Mouse (Mus musculus) midbrain, embryonic 14.5 days (tissue): Measurements from ENCODE around the gene Vgll4. TPM values are rescaled to one million over a fixed set of nuclear protein-coding genes. Genes with fewer than 3 reads are reported as not detected.

Source experiments
- ATAC-seq: fragments of 200-750 bp; cut with Nextera tagmentation; 2 replicates; pipeline ENCODE4 v1.8.0; 2017; ENCODE audit warnings: moderate number of reproducible peaks, moderate library complexity; ENCODE audit not compliant: low FRiP score, low TSS enrichment
- DNase-seq: peaks from one replicate; pipeline ENCODE4 v3.0.0-alpha.2; 2015
- H3K27ac ChIP-seq: fragments of 300-500 bp; sonication (generic); replicated peaks from 2 replicates; pipeline ENCODE4 v1.5.1; 2014; ENCODE audit warnings: mild to moderate bottlenecking, low read depth, low read length, moderate library complexity
- H3K27me3 ChIP-seq: fragments of 300-500 bp; sonication (generic); 2 replicates; pipeline ENCODE4 v1.6.1; 2014; ENCODE audit warnings: low read length, control low read depth, mixed read lengths; ENCODE audit not compliant: control insufficient read depth, insufficient read depth
- H3K36me3 ChIP-seq: fragments of 300-500 bp; sonication (generic); 2 replicates; pipeline ENCODE4 v1.6.1; 2014; ENCODE audit warnings: low read length, control low read depth; ENCODE audit not compliant: control insufficient read depth, insufficient read depth
- H3K4me1 ChIP-seq: fragments of 300-500 bp; sonication (generic); 2 replicates; pipeline ENCODE4 v1.6.1; 2014; ENCODE audit warnings: mild to moderate bottlenecking, antibody characterized with exemption, low read length, control low read depth; ENCODE audit not compliant: control insufficient read depth, insufficient read depth
- H3K4me2 ChIP-seq: fragments of 300-500 bp; sonication (generic); 2 replicates; pipeline ENCODE4 v1.6.1; 2014; ENCODE audit warnings: mild to moderate bottlenecking, low read length, moderate library complexity
- H3K4me3 ChIP-seq: fragments of 300-500 bp; sonication (generic); replicated peaks from 2 replicates; pipeline ENCODE4 v1.5.1; 2014; ENCODE audit warnings: low read depth, low read length
- H3K9ac ChIP-seq: fragments of 300-500 bp; sonication (generic); replicated peaks from 2 replicates; pipeline ENCODE4 v1.6.1; 2014; ENCODE audit warnings: mild to moderate bottlenecking, low read length, moderate library complexity
- H3K9me3 ChIP-seq: fragments of 300-500 bp; sonication (generic); 2 replicates; pipeline ENCODE4 v1.6.1; 2016; ENCODE audit warnings: low read length, control low read depth, mixed read lengths; ENCODE audit not compliant: control insufficient read depth
- WGBS: fragments of 180-500 bp; shearing (Covaris S2); extraction: QIAGEN DNeasy Blood & Tissue Kit; methylation state at CpG from one replicate; pipeline ENCODE4 v1.1.7; 2014; 5-methylcytosine and 5-hydroxymethylcytosine counted together
- polyA plus RNA-seq: library from polyadenylated mRNA; unstranded; fragments of >200 nt; fragmentation: Nextera tagmentation; extraction: Ambion mirVana; gene quantifications from 2 replicates; pipeline ENCODE4 v1.2.1, GENCODE M21; 2014

Gene Vgll4
- polyA plus RNA-seq, 1 experiment from 2014 or later: 42.8 TPM

GRCm38 (mm10) chr6:114876546-114876945 lies 93.2 kb downstream of the Vgll4 start:
- H3K4me3 ChIP-seq: no peak overlapping the region
- H3K27me3 ChIP-seq: no peaks in the 10 kb centered on the region
- H3K27ac ChIP-seq: peak overlapping the region; percentile 91
- H3K4me1 ChIP-seq: peaks cover 68% of the 10 kb centered on the region
- DNase-seq (no peak), ATAC-seq (no peak)
- H3K36me3 ChIP-seq: no peaks in the 10 kb centered on the region
- H3K4me2 ChIP-seq: no peak overlapping the region
- H3K9ac ChIP-seq: no peak overlapping the region
- no peaks in the 10 kb centered on the region for H3K9me3 ChIP-seq
- 76% methylated on average over 6 of the region's 6 CpGs for WGBS

GRCm38 (mm10) chr6:114876033-114876432 lies 93.8 kb downstream of the Vgll4 start:
- DNase-seq (no peak), ATAC-seq (no peak)
- Histone ChIP-seq H3K9ac (peak overlapping the region; percentile 67; the same call in 1 of the 2 replicates), H3K4me3 (no peak overlapping the region), H3K9me3 (no peaks in the 10 kb centered on the region), H3K27me3 (no peaks in the 10 kb centered on the region), H3K36me3 (no peaks in the 10 kb centered on the region), H3K27ac (peak overlapping the region; percentile 91), H3K4me1 (peaks cover 65% of the 10 kb centered on the region), H3K4me2 (no peak overlapping the region)
- 12% methylated on average over 4 of the region's 4 CpGs for WGBS

GRCm38 (mm10) chr6:114875018-114875558 lies 94.7 kb downstream of the Vgll4 start:
- no peaks in the 10 kb centered on the region for H3K36me3 ChIP-seq
- peak overlapping the region; percentile 39 for H3K4me3 ChIP-seq
- H3K27ac ChIP-seq: peak overlapping the region; percentile 91
- under 1% methylated on average over 18 of the region's 18 CpGs for WGBS
- DNase-seq (peak; percentile 91), ATAC-seq (peak; percentile 80)
- peak overlapping the region; percentile 67 for H3K9ac ChIP-seq
- peak overlapping the region; percentile 73 for H3K4me2 ChIP-seq
- peaks cover 65% of the 10 kb centered on the region for H3K4me1 ChIP-seq
- H3K9me3 ChIP-seq: no peaks in the 10 kb centered on the region
- H3K27me3 ChIP-seq: no peaks in the 10 kb centered on the region

- Histone ChIP-seq H3K9me3 (no peaks in the 10 kb centered on the region), H3K4me3 (peak overlapping the region; percentile 39), H3K27ac (peak overlapping the region; percentile 91), H3K4me1 (peaks cover 68% of the 10 kb centered on the region), H3K9ac (peak overlapping the region; percentile 67), H3K4me2 (peak overlapping the region; percentile 73), H3K36me3 (no peaks in the 10 kb centered on the region), H3K27me3 (no peaks in the 10 kb centered on the region)
- 7% methylated on average over 19 of the region's 19 CpGs for WGBS
- ATAC-seq (peak; percentile 62), DNase-seq (no peak)
Observed at GRCm38 (mm10) chr6:114874138-114874928, 95.5 kb downstream of the Vgll4 start.

- Histone ChIP-seq H3K9me3 (no peaks in the 10 kb centered on the region), H3K36me3 (no peaks in the 10 kb centered on the region), H3K4me3 (peak overlapping the region; percentile 39; the same call in 1 of the 2 replicates), H3K27me3 (no peaks in the 10 kb centered on the region), H3K4me1 (peaks cover 65% of the 10 kb centered on the region), H3K9ac (peak overlapping the region; percentile 67), H3K4me2 (peak overlapping the region; percentile 73), H3K27ac (peak overlapping the region; percentile 91)
- DNase-seq: no peak
- 65% methylated on average over 3 of the region's 3 CpGs for WGBS
- no peak for ATAC-seq
Observed at GRCm38 (mm10) chr6:114873808-114874137, 96.0 kb downstream of the Vgll4 start.

GRCm38 (mm10) chr6:114871010-114871660 lies 98.7 kb downstream of the Vgll4 start:
- WGBS: 91% methylated on average over 14 of the region's 14 CpGs
- Histone ChIP-seq H3K9me3 (no peaks in the 10 kb centered on the region), H3K9ac (no peak overlapping the region), H3K4me2 (no peak overlapping the region), H3K36me3 (no peaks in the 10 kb centered on the region), H3K4me3 (no peak overlapping the region), H3K27me3 (no peaks in the 10 kb centered on the region), H3K4me1 (peaks cover 44% of the 10 kb centered on the region), H3K27ac (no peak overlapping the region)
- DNase-seq: no peak
- no peak for ATAC-seq

- 66% methylated on average over 6 of the region's 6 CpGs for WGBS
- ATAC-seq: no peak
- no peak overlapping the region for H3K9ac ChIP-seq
Observed at GRCm38 (mm10) chr6:114869501-114870076, 100.2 kb downstream of the Vgll4 start.

GRCm38 (mm10) chr6:114868656-114869055 lies 101.1 kb downstream of the Vgll4 start:
- Histone ChIP-seq H3K9me3 (no peaks in the 10 kb centered on the region), H3K4me2 (no peak overlapping the region), H3K4me1 (peaks cover 19% of the 10 kb centered on the region), H3K36me3 (peaks cover under 1% of the 10 kb centered on the region; the same call in 1 of the 2 replicates), H3K4me3 (no peak overlapping the region), H3K9ac (no peak overlapping the region; the same call in 1 of the 2 replicates), H3K27me3 (no peaks in the 10 kb centered on the region), H3K27ac (no peak overlapping the region)
- WGBS: 90% methylated on average over 7 of the region's 7 CpGs
- no peak for ATAC-seq
- no peak for DNase-seq

More at GRCm38 (mm10) chr6:114869501-114870076, 100.2 kb downstream of the Vgll4 start:
- Histone ChIP-seq H3K9me3 (no peaks in the 10 kb centered on the region), H3K27ac (no peak overlapping the region), H3K36me3 (no peaks in the 10 kb centered on the region), H3K4me2 (no peak overlapping the region), H3K27me3 (no peaks in the 10 kb centered on the region), H3K4me3 (no peak overlapping the region), H3K4me1 (peaks cover 29% of the 10 kb centered on the region)
- DNase-seq: no peak
